Mouse (Mus musculus): Measurements from ENCODE around the gene Fam168b. TPM values are rescaled to one million over a fixed set of nuclear protein-coding genes. Genes with fewer than 3 reads are reported as not detected.

The Fam168b gene
- polyA plus RNA-seq, 1 experiment from 2014 or later: 68.6 TPM

DNA sequence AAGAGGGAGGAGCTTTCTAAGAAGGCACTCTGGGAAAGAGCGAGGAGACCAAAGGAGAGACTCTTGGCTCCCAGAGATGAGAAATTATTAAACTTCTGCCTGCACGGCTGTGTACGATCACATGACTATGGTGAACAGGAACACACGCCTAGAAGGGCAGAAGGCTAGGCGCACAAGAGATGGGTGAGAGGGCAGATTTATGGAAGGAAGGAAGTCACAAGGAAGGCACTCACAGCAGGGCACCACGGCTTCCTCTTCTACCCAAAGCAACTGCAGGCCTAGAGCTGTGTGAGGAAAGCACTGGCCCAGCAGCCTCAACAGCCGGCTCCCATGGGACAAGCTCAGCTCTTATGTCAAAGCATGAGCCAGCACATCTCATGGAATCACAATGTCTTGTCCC lies 15.0 kb downstream of the Fam168b start:
- Histone ChIP-seq H3K4me2 (ENCODE audit: low read length) (no peak overlapping the region), H3K27ac (ENCODE audit: low read depth) (no peak overlapping the region), H3K36me3 (ENCODE audit: control insufficient read depth, insufficient read depth, low read length) (peaks cover 76% of the 10 kb centered on the region), H3K4me1 (replicated peaks; ENCODE audit: control insufficient read depth, insufficient read depth, low read length) (no peaks in the 10 kb centered on the region), H3K9me3 (ENCODE audit: control insufficient read depth, low read length) (no peaks in the 10 kb centered on the region), H3K27me3 (replicated peaks; ENCODE audit: control insufficient read depth, insufficient read depth, low read length) (no peaks in the 10 kb centered on the region), H3K9ac (ENCODE audit: low read length) (no peak overlapping the region), H3K4me3 (ENCODE audit: low read depth, low read length) (no peak overlapping the region)
- DNase-seq (ENCODE audit: low spot score): no peak
- WGBS: 78% methylated on average over 7 of the region's 7 CpGs
- ATAC-seq (replicated peaks; ENCODE audit: low FRiP score, low TSS enrichment, low read depth): no peak

DNA sequence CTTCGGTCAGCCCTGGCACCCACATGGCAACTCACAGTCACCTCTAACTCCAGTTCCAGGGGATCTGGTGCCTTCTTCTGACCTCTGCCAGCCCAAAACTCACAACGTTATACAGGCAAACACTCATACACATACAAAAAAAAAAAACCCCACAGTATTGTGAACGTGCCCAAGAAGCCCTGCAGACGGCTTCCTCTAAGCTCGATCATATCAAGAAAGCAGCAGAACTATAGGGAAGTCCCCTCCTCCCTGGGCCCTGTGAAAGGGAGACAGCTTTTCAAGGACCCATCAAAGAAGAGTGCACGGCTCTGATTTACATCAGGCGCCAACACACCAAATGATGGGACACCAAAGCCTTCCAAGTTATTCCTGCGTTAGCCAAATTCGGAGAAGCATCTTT lies 17.0 kb downstream of the Fam168b start:
- H3K36me3 ChIP-seq (ENCODE audit: control insufficient read depth, insufficient read depth, low read length): peaks cover 89% of the 10 kb centered on the region

DNA sequence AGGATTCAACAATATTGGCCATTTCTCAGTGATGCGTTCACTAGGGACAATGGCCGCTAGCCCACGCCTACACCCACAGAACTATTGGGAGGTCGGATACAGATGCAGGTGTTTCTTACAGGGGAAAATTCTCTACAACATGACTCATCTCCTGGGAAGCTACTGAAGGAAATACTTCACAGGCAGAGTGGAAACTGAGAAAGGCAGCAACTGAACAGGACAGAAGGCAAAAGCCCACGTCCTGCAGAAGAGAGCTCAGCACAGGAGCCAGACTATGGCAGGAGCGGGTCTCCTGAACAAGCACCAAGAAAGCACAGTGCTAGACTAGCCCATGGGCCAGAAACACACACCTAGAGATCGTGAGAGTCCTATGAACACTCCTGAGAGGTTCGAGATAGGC lies 18.7 kb downstream of the Fam168b start:
- ATAC-seq (replicated peaks; ENCODE audit: low FRiP score, low TSS enrichment, low read depth): no peak
- Histone ChIP-seq H3K36me3 (ENCODE audit: control insufficient read depth, insufficient read depth, low read length) (peaks cover 94% of the 10 kb centered on the region), H3K9ac (ENCODE audit: low read length) (no peak overlapping the region), H3K27ac (ENCODE audit: low read depth) (no peak overlapping the region), H3K4me1 (replicated peaks; ENCODE audit: control insufficient read depth, insufficient read depth, low read length) (no peaks in the 10 kb centered on the region), H3K9me3 (ENCODE audit: control insufficient read depth, low read length) (no peaks in the 10 kb centered on the region), H3K4me2 (ENCODE audit: low read length) (no peak overlapping the region), H3K27me3 (replicated peaks; ENCODE audit: control insufficient read depth, insufficient read depth, low read length) (no peaks in the 10 kb centered on the region), H3K4me3 (ENCODE audit: low read depth, low read length) (no peak overlapping the region)
- no peak for DNase-seq (ENCODE audit: low spot score)
- WGBS: 85% methylated on average over 8 of the region's 8 CpGs

More for the DNA sequence above, 17.0 kb downstream of the Fam168b start:
- Histone ChIP-seq H3K9ac (ENCODE audit: low read length) (no peak overlapping the region), H3K9me3 (ENCODE audit: control insufficient read depth, low read length) (no peaks in the 10 kb centered on the region), H3K4me3 (ENCODE audit: low read depth, low read length) (no peak overlapping the region), H3K27ac (ENCODE audit: low read depth) (no peak overlapping the region), H3K4me2 (ENCODE audit: low read length) (no peak overlapping the region), H3K4me1 (replicated peaks; ENCODE audit: control insufficient read depth, insufficient read depth, low read length) (no peaks in the 10 kb centered on the region), H3K27me3 (replicated peaks; ENCODE audit: control insufficient read depth, insufficient read depth, low read length) (no peaks in the 10 kb centered on the region)
- ATAC-seq (replicated peaks; ENCODE audit: low FRiP score, low TSS enrichment, low read depth) (no peak), DNase-seq (ENCODE audit: low spot score) (no peak)
- 86% methylated on average over 9 of the region's 9 CpGs for WGBS

DNA sequence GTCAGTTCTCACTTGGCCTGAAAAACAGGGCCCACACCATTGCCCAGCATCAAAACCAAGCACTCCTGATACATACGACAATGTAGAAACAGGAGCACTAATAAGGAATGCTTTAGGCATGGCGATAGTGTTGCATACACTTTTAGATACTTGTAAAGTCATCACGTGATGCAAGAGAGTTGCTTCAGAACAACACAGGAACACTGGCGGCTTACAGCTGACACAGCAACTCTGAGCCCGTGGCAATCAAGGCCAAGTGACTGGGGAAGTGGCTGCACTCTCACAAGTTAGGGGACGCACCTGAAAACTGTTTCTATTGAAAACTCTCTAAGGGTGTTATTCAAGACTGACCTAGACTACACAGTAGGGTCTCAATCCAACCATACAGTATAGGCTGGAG lies 19.5 kb downstream of the Fam168b start:
- no peak for ATAC-seq (replicated peaks; ENCODE audit: low FRiP score, low TSS enrichment, low read depth)
- no peak overlapping the region for H3K4me2 ChIP-seq (ENCODE audit: low read length)
- H3K36me3 ChIP-seq (ENCODE audit: control insufficient read depth, insufficient read depth, low read length): peaks cover 94% of the 10 kb centered on the region
- 85% methylated on average over 6 of the region's 6 CpGs for WGBS
- DNase-seq (ENCODE audit: low spot score): no peak
- no peaks in the 10 kb centered on the region for H3K27me3 ChIP-seq (replicated peaks; ENCODE audit: control insufficient read depth, insufficient read depth, low read length)
- H3K9ac ChIP-seq (ENCODE audit: low read length): no peak overlapping the region
- H3K4me1 ChIP-seq (replicated peaks; ENCODE audit: control insufficient read depth, insufficient read depth, low read length): no peaks in the 10 kb centered on the region
- no peak overlapping the region for H3K27ac ChIP-seq (ENCODE audit: low read depth)
- no peak overlapping the region for H3K4me3 ChIP-seq (ENCODE audit: low read depth, low read length)
- H3K9me3 ChIP-seq (ENCODE audit: control insufficient read depth, low read length): no peaks in the 10 kb centered on the region

DNA sequence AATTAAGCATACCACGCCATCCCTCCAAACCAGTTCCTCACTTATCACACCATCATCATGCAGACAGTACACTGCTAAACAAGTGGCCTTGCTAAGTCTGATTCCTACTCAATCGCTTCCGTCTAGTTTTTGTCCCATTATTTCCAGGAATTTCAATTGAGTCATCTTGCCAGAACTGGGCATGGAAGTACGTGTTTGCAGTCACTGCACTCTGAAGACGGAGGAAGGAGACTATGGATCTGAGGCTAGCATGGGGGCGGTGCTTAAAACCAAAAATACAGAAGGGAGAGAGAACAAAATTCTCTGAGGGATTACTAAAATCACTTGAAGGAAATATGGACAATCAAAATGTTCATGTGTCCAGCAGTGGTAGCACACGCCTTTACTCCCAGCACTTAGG lies 20.1 kb downstream of the Fam168b start:
- ATAC-seq (replicated peaks; ENCODE audit: low FRiP score, low TSS enrichment, low read depth): no peak
- WGBS: 98% methylated on average over 7 of the region's 7 CpGs
- no peak overlapping the region for H3K4me2 ChIP-seq (ENCODE audit: low read length)
- H3K27ac ChIP-seq (ENCODE audit: low read depth): no peak overlapping the region
- no peak overlapping the region for H3K9ac ChIP-seq (ENCODE audit: low read length)
- H3K27me3 ChIP-seq (replicated peaks; ENCODE audit: control insufficient read depth, insufficient read depth, low read length): no peaks in the 10 kb centered on the region
- no peaks in the 10 kb centered on the region for H3K9me3 ChIP-seq (ENCODE audit: control insufficient read depth, low read length)
- no peak for DNase-seq (ENCODE audit: low spot score)
- no peak overlapping the region for H3K4me3 ChIP-seq (ENCODE audit: low read depth, low read length)
- no peaks in the 10 kb centered on the region for H3K4me1 ChIP-seq (replicated peaks; ENCODE audit: control insufficient read depth, insufficient read depth, low read length)
- H3K36me3 ChIP-seq (ENCODE audit: control insufficient read depth, insufficient read depth, low read length): peaks cover 94% of the 10 kb centered on the region

DNA sequence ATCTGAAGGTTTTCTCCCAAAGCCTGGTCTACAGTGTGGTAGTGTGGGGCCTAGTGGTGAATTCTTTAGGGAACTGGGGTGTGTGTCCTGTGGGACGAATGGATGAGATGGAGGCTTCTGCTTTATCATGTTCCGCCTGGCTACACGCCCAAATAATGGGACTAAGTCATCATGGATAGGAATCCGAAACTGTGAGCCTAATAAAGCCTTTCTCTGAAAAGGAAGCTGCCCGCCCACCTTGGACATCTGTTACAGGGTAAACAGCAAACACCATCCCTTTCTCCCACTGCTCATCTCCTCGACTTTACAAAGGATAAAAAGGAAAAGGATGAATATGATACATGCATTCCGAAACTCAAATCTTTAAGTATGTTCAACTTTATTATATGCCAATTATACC lies 20.9 kb downstream of the Fam168b start:
- no peak overlapping the region for H3K4me3 ChIP-seq (ENCODE audit: low read depth, low read length)
- WGBS: 93% methylated on average over 7 of the region's 7 CpGs
- no peaks in the 10 kb centered on the region for H3K4me1 ChIP-seq (replicated peaks; ENCODE audit: control insufficient read depth, insufficient read depth, low read length)
- no peak overlapping the region for H3K9ac ChIP-seq (ENCODE audit: low read length)
- DNase-seq (ENCODE audit: low spot score) (no peak), ATAC-seq (replicated peaks; ENCODE audit: low FRiP score, low TSS enrichment, low read depth) (no peak)
- peaks cover 94% of the 10 kb centered on the region for H3K36me3 ChIP-seq (ENCODE audit: control insufficient read depth, insufficient read depth, low read length)
- H3K9me3 ChIP-seq (ENCODE audit: control insufficient read depth, low read length): no peaks in the 10 kb centered on the region
- no peak overlapping the region for H3K4me2 ChIP-seq (ENCODE audit: low read length)
- no peaks in the 10 kb centered on the region for H3K27me3 ChIP-seq (replicated peaks; ENCODE audit: control insufficient read depth, insufficient read depth, low read length)
- H3K27ac ChIP-seq (ENCODE audit: low read depth): no peak overlapping the region

DNA sequence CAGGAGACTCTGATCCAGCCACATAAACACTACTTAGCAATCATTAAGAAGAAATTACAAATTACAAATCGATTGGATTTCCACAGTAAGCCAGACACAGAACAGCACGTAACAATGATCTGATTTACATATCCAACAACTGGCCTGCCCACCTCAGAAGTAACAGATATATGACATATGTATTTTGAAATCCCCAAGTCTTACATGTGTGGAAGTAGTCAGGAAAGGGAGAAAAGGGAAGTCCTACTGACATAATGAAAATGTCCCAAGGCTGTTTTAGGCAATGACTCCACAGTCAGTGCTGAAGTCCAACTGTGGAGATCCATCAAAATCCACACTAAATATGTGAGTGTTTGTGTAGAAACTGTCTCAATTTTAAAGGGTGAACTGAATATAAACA lies 21.5 kb downstream of the Fam168b start:
- H3K9ac ChIP-seq (ENCODE audit: low read length): no peak overlapping the region
- H3K9me3 ChIP-seq (ENCODE audit: control insufficient read depth, low read length): no peaks in the 10 kb centered on the region
- no peak overlapping the region for H3K27ac ChIP-seq (ENCODE audit: low read depth)
- DNase-seq (ENCODE audit: low spot score) (no peak), ATAC-seq (replicated peaks; ENCODE audit: low FRiP score, low TSS enrichment, low read depth) (no peak)
- 96% methylated on average over 2 of the region's 2 CpGs for WGBS
- no peak overlapping the region for H3K4me2 ChIP-seq (ENCODE audit: low read length)
- no peaks in the 10 kb centered on the region for H3K27me3 ChIP-seq (replicated peaks; ENCODE audit: control insufficient read depth, insufficient read depth, low read length)
- H3K4me3 ChIP-seq (ENCODE audit: low read depth, low read length): no peak overlapping the region
- no peaks in the 10 kb centered on the region for H3K4me1 ChIP-seq (replicated peaks; ENCODE audit: control insufficient read depth, insufficient read depth, low read length)
- peaks cover 94% of the 10 kb centered on the region for H3K36me3 ChIP-seq (ENCODE audit: control insufficient read depth, insufficient read depth, low read length)

DNA sequence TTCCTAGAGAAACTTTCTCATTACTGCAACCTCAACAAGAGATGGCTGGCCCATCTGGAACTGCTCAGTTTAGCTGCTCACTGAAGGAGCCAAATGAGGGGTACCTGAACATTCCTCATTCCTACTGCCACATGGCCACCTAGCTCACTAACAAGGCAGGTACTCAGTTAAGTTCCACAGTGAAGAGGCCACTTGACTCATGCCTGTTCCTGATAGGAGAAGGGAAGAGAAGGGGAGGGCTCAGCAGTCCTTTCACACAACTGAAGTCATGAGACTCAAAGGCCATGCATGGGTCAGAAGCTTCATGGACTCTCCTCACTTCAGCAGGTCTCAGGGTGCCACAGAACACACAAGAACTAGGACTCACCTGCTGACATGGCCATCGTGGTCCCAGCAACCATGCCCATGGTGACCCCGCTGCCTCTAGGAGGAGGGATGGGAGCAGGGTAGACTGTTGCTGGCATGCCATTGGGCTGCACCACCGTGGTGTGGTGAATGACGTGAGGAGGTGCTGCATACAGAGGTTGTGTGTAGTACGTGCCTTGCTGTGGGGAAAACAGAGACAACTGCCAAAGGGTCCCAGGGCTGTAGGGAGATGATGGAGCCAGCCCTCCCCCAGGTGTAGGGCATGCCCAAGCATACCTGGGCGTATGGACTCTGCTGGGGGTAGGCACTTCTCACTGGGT lies 23.5 kb downstream of the Fam168b start:
- Histone ChIP-seq H3K27ac (ENCODE audit: low read depth) (no peak overlapping the region), H3K9me3 (ENCODE audit: control insufficient read depth, low read length) (no peaks in the 10 kb centered on the region), H3K27me3 (replicated peaks; ENCODE audit: control insufficient read depth, insufficient read depth, low read length) (no peaks in the 10 kb centered on the region), H3K4me2 (ENCODE audit: low read length) (no peak overlapping the region), H3K9ac (ENCODE audit: low read length) (no peak overlapping the region), H3K4me1 (replicated peaks; ENCODE audit: control insufficient read depth, insufficient read depth, low read length) (no peaks in the 10 kb centered on the region), H3K36me3 (ENCODE audit: control insufficient read depth, insufficient read depth, low read length) (peaks cover 95% of the 10 kb centered on the region), H3K4me3 (ENCODE audit: low read depth, low read length) (no peak overlapping the region)
- ATAC-seq (replicated peaks; ENCODE audit: low FRiP score, low TSS enrichment, low read depth) (no peak), DNase-seq (ENCODE audit: low spot score) (no peak)
- WGBS: 93% methylated on average over 6 of the region's 6 CpGs

DNA sequence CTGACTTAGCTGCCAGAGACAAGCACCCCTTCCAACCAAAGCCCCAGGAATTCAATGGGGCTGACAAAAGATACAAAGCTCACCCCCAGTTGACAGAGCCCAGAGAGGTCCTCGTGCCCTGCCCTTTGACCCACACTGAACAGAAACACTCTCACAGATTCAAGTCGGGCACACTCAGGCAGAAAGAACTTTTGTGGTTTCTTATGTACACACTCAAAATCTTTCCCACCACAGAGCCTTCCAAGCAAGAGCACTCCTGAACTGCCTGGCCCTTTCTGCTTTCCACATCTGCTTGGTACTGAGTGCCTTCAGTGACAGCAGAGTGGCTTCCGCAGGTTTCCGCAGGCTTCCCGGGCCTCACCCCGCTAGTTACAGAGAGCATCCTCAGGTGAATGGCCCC lies 27.0 kb downstream of the Fam168b start:
- Histone ChIP-seq H3K9me3 (ENCODE audit: control insufficient read depth, low read length) (no peaks in the 10 kb centered on the region), H3K9ac (ENCODE audit: low read length) (no peak overlapping the region), H3K4me3 (ENCODE audit: low read depth, low read length) (no peak overlapping the region), H3K4me1 (replicated peaks; ENCODE audit: control insufficient read depth, insufficient read depth, low read length) (no peaks in the 10 kb centered on the region), H3K27me3 (replicated peaks; ENCODE audit: control insufficient read depth, insufficient read depth, low read length) (no peaks in the 10 kb centered on the region), H3K36me3 (ENCODE audit: control insufficient read depth, insufficient read depth, low read length) (peaks cover 99% of the 10 kb centered on the region), H3K27ac (ENCODE audit: low read depth) (no peak overlapping the region), H3K4me2 (ENCODE audit: low read length) (no peak overlapping the region)
- WGBS: 82% methylated on average over 6 of the region's 6 CpGs
- no peak for DNase-seq (ENCODE audit: low spot score)
- no peak for ATAC-seq (replicated peaks; ENCODE audit: low FRiP score, low TSS enrichment, low read depth)
